Mouse (Mus musculus) CH12.LX (cell line): ENCODE measurements around the gene Cryab.

Source experiments
- CHD1 ChIP-seq: IDR thresholded peaks from 2 replicates; pipeline ENCODE4 v1.6.1; 2012; ENCODE audit warnings: low read depth, low read length, improper control_type of control experiment, inconsistent platforms
- CTCF ChIP-seq, 2 experiments: IDR thresholded peaks in 1 of 2; conservative IDR thresholded peaks in 1 of 2; 2 replicates each; pipeline ENCODE4 v1.5.1; 2011 to 2012; ENCODE audit warnings: low read depth in 2 of 2, low read length in 2 of 2, improper control_type of control experiment in 1 of 2, inconsistent platforms in 1 of 2, mild to moderate bottlenecking in 1 of 2, moderate library complexity in 1 of 2
- E2F4 ChIP-seq: IDR thresholded peaks from 2 replicates; pipeline ENCODE4 v1.6.1; 2011; ENCODE audit warnings: low read depth, low read length, improper control_type of control experiment; ENCODE audit not compliant: insufficient replicate concordance
- EP300 ChIP-seq: IDR thresholded peaks from 2 replicates; pipeline ENCODE4 v1.6.1; 2011; ENCODE audit warnings: low read length, improper control_type of control experiment
- ETS1 ChIP-seq: conservative IDR thresholded peaks from 2 replicates; pipeline ENCODE4 v1.6.1; 2012; ENCODE audit warnings: low read depth, mild to moderate bottlenecking, inconsistent platforms, low read length, improper control_type of control experiment, moderate library complexity
- GABPA ChIP-seq: IDR thresholded peaks from 2 replicates; pipeline ENCODE4 v1.6.1; 2012; ENCODE audit warnings: low read depth, low read length, improper control_type of control experiment, inconsistent platforms; ENCODE audit not compliant: insufficient replicate concordance
- JUND ChIP-seq: conservative IDR thresholded peaks from 2 replicates; pipeline ENCODE4 v1.6.1; 2011; ENCODE audit warnings: low read depth, low read length, improper control_type of control experiment
- MAZ ChIP-seq: IDR thresholded peaks from 2 replicates; pipeline ENCODE4 v1.6.1; 2012; ENCODE audit warnings: low read depth, mild to moderate bottlenecking, inconsistent platforms, low read length, improper control_type of control experiment, moderate library complexity
- NELFE ChIP-seq: IDR thresholded peaks from 2 replicates; pipeline ENCODE4 v1.6.1; 2011; ENCODE audit warnings: low read depth, low read length, improper control_type of control experiment
- POLR2A ChIP-seq: IDR thresholded peaks from 2 replicates; pipeline ENCODE4 v1.6.1; 2011; ENCODE audit warnings: low read depth, mild to moderate bottlenecking, improper control_type of control experiment, low read length
- RCOR1 ChIP-seq: conservative IDR thresholded peaks from 2 replicates; pipeline ENCODE4 v1.6.1; 2012; ENCODE audit warnings: low read depth, mild to moderate bottlenecking, inconsistent platforms, low read length, improper control_type of control experiment
- SMC3 ChIP-seq: IDR thresholded peaks from 2 replicates; pipeline ENCODE4 v1.6.1; 2011; ENCODE audit warnings: low read depth, low read length, improper control_type of control experiment
- ZNF384 ChIP-seq: IDR thresholded peaks from 2 replicates; pipeline ENCODE4 v1.6.1; 2012; ENCODE audit warnings: low read depth, low read length, improper control_type of control experiment, inconsistent platforms

- TF ChIP-seq NELFE (no peak), CTCF (conservative IDR thresholded peaks at IDR 0.05 in 1 of 2, IDR thresholded peaks at IDR 0.05 in 1 of 2; ENCODE audit: low read depth in 2 of 2, low read length in 2 of 2) (no peak), EP300 (no peak), JUND (no peak), POLR2A (no peak), RCOR1 (no peak), MAZ (no peak), GABPA (no peak), CHD1 (no peak), ZNF384 (no peak), ETS1 (no peak), SMC3 (no peak), E2F4 (no peak)
These were observed 46.2 kb upstream of the Cryab start for GRCm38 (mm10) chr9:50704907-50705306.
